Mouse (Mus musculus) bone marrow, adult 2 months (tissue): ENCODE results near the gene Ddah1.

Experiments used
- CTCF ChIP-seq: fragments of 200-500 bp; IDR thresholded peaks from 2 replicates; pipeline ENCODE4 v1.5.1; 2011; ENCODE audit warnings: low read length, control low read depth; ENCODE audit not compliant: control insufficient read depth, insufficient read depth
- POLR2A ChIP-seq: fragments of 200-500 bp; IDR thresholded peaks from 2 replicates; pipeline ENCODE4 v1.6.1; 2011; ENCODE audit warnings: low read depth, mild to moderate bottlenecking, control low read depth, low read length, borderline replicate concordance; ENCODE audit not compliant: control insufficient read depth

DNA sequence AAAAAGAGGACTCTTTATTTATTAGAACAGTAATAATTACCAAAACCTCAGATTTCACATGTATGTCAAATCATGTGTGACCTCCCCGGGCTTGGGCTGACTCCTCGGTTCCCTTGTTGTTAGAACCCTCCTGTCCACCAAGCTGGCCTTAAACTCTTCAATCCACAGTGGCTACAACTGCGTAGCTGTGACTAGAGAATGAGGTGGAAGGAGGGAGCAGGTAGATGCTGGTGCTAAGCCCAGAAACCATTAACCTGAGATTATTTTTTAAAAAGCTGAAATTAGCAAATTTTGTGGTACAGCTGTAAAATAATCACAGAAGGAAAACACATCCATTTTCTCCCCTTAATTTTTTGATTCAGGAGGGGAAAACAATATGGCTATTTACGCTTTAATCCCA is 10.0 kb downstream of the Ddah1 start:
- TF ChIP-seq POLR2A, result no peak
- TF ChIP-seq CTCF, result no peak
